Mouse (Mus musculus) CH12F3 (cell line): Measurements from ENCODE around the gene A430078G23Rik.

Source experiments
- in situ Hi-C: fragments of 300-500 bp; cut with MboI; formaldehyde crosslinking; loops from 2 replicates; pipeline ENCODE4 v1.14.3; 2020; ENCODE audit warnings: low sequenced_read_pairs

Gene A430078G23Rik

DNA sequence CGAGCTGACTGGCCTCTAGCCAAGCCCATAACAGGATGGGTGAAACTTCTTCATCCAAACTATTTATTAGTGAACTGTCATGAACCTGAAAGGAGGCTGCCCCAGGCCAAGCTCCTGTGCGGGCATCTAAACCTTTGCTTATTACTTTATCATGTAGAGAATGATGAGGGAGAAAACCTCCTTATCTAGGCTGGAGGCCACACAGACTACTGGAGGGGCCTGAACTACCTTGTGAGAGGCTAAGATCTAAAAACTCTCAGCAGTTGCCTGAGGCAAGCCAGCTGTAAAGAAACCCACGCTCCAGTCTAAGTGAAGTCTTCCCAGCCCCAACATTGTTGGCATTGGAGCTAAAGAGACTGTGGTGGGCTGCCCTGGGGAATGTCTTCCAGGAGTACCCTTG is 54.2 kb downstream of the A430078G23Rik start:
- in situ Hi-C loops = no loop called here

GRCm38 (mm10) chr8:3411085-3411484 is 57.9 kb downstream of the A430078G23Rik start:
- in situ Hi-C loops = no loop called here

DNA sequence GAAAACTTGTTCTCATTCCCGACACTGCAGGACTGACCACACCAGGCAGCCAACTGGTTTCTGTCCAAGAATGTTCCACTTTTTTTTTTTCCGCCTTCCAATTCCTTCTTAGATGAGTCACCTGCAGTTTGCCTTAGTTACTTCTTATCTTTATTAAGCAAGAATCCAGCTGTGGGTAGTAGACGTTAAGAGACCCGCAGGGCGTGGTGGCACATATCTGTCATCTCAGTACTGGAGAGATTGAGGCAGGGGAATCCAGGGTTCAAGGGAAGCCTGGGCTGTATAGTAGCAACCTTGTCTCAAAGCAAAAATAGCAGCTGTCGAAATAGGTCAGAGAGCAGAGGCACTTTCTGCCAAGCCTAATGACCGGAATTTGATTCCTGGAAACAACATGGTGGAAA is 58.7 kb downstream of the A430078G23Rik start:
- in situ Hi-C loops = no loop called here

- in situ Hi-C loops = no loop called here
These were observed 59.6 kb downstream of the A430078G23Rik start for GRCm38 (mm10) chr8:3412816-3413215.

- in situ Hi-C loops = no loop called here
These were observed 61.5 kb downstream of the A430078G23Rik start for GRCm38 (mm10) chr8:3414639-3415190.

- in situ Hi-C loops = no loop called here
These were observed 62.0 kb downstream of the A430078G23Rik start for GRCm38 (mm10) chr8:3415259-3415658.

DNA sequence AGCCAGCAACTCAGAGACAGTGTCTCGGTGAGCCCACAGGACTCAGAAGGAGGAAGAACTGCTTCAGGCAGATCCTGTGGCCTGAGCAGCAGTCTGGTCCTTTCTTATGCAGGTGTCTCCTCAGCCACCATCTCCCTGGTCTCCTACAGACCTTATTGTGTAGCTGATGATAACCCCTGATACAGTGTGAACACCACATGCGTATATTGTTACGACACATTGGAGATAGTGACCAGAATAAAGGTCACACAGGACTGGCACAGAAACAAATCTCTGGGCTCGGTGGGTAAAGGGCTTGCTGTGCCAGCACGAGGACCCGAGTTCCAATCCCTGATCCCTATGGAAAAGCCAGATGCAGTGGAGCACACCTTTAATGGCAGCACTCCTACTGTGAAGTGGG is 62.4 kb downstream of the A430078G23Rik start:
- in situ Hi-C loops = no loop called here

- in situ Hi-C loops = no loop called here
These were observed 63.6 kb downstream of the A430078G23Rik start for GRCm38 (mm10) chr8:3416846-3417245.

DNA sequence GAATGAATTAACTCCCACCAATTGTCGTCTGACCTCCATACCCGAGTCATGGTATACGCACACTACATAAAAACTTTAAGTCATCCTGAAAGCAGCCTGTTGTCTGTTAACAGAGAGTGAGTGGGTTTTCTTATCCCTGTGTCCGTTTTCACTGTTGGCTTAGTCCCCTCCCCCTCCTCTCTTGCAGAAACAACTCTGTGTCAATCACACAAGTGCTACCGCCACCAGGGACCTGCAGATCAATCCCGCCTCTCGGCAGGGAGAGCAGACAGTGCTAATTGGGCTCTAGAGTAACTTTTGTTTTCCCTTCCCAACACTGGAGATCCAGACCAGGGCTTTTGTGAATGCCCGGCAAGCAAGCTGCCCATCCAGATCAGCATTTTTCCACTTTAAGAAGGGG is 64.2 kb downstream of the A430078G23Rik start:
- in situ Hi-C loops = no loop called here

DNA sequence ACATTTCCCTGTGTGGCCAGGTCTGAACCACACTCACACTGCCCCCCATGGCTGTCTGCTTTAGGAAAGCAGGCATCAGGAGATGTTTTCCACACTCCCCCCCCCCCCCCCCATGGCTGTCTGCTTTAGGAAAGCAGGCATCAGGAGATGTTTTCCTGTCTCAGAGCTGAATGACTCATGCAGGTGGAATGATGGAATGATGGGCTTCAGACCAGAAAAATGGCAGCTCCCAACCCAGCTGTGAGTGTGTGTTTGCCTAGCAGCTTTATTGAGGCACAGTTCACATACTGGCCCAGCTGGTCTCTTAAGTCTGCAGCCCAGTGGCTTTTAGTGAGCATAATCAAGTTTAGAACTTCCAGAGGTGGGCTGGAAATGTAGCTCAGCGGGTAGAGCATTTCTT is 64.9 kb downstream of the A430078G23Rik start:
- in situ Hi-C loops = no loop called here

- in situ Hi-C loops = no loop called here
These were observed 67.0 kb downstream of the A430078G23Rik start for GRCm38 (mm10) chr8:3420105-3420706.

- in situ Hi-C loops = no loop called here
These were observed 68.3 kb downstream of the A430078G23Rik start for GRCm38 (mm10) chr8:3421507-3421906.

DNA sequence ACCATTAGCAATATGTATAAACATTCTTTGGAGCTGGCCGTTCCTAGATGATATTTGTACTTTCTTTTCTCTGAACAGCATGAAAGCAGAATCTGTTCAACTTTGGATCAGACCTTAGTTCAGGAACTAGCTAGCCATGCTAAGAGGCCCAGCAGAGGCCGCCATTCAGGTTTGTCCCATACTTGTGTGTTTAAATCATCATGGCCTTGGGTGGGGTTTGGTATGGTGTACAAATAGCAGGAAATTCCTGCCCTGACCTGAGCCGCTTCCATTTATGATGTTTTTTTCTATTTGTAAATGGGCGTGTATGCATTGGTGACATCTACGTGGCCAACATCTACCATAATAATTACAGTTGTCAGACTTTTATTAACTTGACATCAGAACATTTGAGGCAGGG is 72.0 kb downstream of the A430078G23Rik start:
- in situ Hi-C loops = no loop called here

GRCm38 (mm10) chr8:3426211-3426610 is 73.0 kb downstream of the A430078G23Rik start:
- in situ Hi-C loops = no loop called here

GRCm38 (mm10) chr8:3428426-3428825 is 75.2 kb downstream of the A430078G23Rik start:
- in situ Hi-C loops = no loop called here

DNA sequence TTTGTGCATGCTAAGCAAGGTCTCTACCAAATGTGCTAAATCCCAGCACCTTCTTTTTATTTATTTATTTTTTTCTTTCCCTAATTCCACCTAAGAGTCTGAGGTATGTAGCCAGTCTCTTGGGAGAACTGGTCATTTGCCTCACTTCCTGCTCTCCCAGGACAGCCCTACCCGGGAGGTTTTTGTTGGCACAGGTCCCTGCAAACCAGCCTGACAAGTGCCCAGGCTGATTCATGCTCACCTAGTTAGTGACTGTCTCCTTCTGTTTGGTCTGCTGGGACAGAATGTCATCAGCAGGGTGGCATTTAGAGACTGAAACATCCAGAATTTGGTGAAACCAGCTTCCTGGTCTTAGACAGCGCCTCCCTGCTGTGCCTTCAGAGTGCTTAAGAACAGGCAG is 76.8 kb downstream of the A430078G23Rik start:
- in situ Hi-C loops = no loop called here

DNA sequence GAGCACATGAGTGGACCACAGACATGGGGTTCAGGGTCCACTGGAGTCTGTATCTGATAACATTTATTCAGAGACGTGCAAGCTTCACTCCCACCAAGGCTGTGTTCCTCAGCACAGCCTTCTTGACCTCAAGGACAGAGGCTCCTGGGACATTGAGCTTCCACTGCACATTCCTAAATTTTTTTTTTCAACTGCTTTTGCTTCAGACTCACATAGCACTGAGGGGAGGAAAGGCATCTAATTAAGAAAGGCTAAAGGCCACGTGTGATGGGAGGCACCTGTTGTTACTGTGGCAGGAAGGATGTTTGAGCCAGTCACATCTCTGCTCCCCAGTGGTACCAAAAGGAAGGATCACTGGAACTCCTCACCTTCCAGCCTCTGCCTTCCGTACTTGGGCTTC is 77.9 kb downstream of the A430078G23Rik start:
- in situ Hi-C loops = no loop called here

- in situ Hi-C loops = no loop called here
These were observed 83.3 kb downstream of the A430078G23Rik start for GRCm38 (mm10) chr8:3436492-3436891.

DNA sequence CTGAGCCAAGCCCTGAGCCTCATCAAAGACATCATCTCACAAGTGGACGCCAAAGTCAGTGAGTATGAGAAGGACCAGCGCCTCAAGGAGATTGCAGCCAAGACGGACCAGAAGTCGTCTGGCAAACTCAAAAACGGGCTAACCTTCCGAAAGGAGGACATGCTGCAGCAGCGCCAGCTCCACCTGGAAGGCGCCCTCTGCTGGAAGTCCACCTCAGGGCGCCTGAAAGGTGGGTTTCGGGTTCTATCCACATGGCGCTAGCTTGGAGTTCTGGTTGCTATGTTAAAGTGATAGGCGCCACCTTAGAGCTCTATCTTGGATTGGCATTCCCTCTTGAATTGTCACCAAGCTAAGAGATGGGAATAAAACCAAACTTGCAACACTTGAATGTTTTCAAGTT is 86.3 kb downstream of the A430078G23Rik start:
- in situ Hi-C loops = no loop called here
